Mouse (Mus musculus) midbrain, embryonic 10.5 days (tissue): Measurements from ENCODE around the gene Ppp1r21. TPM values are rescaled to one million over a fixed set of nuclear protein-coding genes. Genes with fewer than 3 reads are reported as not detected.
A peak's percentile ranks its signal among the peaks of the same experiment; 100 is the strongest.

Experiments used
- DNase-seq: peaks from one replicate; pipeline ENCODE4 v3.0.0-alpha.2; 2017; ENCODE audit warnings: low spot score
- H3K27ac ChIP-seq: fragments of 300-500 bp; sonication (generic); replicated peaks from 2 replicates; pipeline ENCODE4 v1.5.1; 2016; ENCODE audit warnings: mild to moderate bottlenecking
- H3K27me3 ChIP-seq: fragments of 300-500 bp; sonication (generic); 2 replicates; pipeline ENCODE4 v1.6.1; 2016; ENCODE audit warnings: low read depth, mild to moderate bottlenecking; ENCODE audit not compliant: poor library complexity, severe bottlenecking
- H3K36me3 ChIP-seq: fragments of 300-500 bp; sonication (generic); 2 replicates; pipeline ENCODE4 v1.6.1; 2016; ENCODE audit warnings: mild to moderate bottlenecking, moderate library complexity
- H3K4me1 ChIP-seq: fragments of 300-500 bp; sonication (generic); 2 replicates; pipeline ENCODE4 v1.6.1; 2016
- H3K4me3 ChIP-seq: fragments of 300-500 bp; sonication (generic); 2 replicates; pipeline ENCODE4 v1.5.1; 2016; ENCODE audit warnings: mild to moderate bottlenecking, moderate library complexity
- H3K9me3 ChIP-seq: fragments of 300-500 bp; sonication (generic); replicated peaks from 2 replicates; pipeline ENCODE4 v1.6.1; 2016; ENCODE audit warnings: mild to moderate bottlenecking
- WGBS: fragments of 180-500 bp; shearing (Covaris S2); methylation state at CpG from one replicate; pipeline ENCODE4 v1.1.7; 2016; 5-methylcytosine and 5-hydroxymethylcytosine counted together
- polyA plus RNA-seq: library from polyadenylated mRNA; unstranded; fragments of >200 nt; fragmentation: Nextera tagmentation; extraction: Ambion mirVana; gene quantifications from 2 replicates; pipeline ENCODE4 v1.2.1, GENCODE M21; 2016

The Ppp1r21 gene
- polyA plus RNA-seq, 1 experiment from 2014 or later = 17.8 TPM

GRCm38 (mm10) chr17:88556176-88556575, 26.3 kb downstream of the Ppp1r21 start:
- 89% methylated on average over 13 of the region's 13 CpGs for WGBS
- Histone ChIP-seq H3K27ac (no peak overlapping the region), H3K27me3 (no peaks in the 10 kb centered on the region), H3K9me3 (no peaks in the 10 kb centered on the region), H3K4me1 (peaks cover 17% of the 10 kb centered on the region), H3K36me3 (peaks cover 33% of the 10 kb centered on the region), H3K4me3 (no peak overlapping the region)
- DNase-seq = no peak

- no peak for DNase-seq
- Histone ChIP-seq H3K9me3 (no peaks in the 10 kb centered on the region), H3K4me1 (peaks cover 17% of the 10 kb centered on the region), H3K27me3 (no peaks in the 10 kb centered on the region), H3K36me3 (peaks cover 38% of the 10 kb centered on the region), H3K4me3 (no peak overlapping the region), H3K27ac (no peak overlapping the region)
- WGBS = 80% methylated on average over 4 of the region's 4 CpGs
Measured at GRCm38 (mm10) chr17:88556688-88557087, 26.8 kb downstream of the Ppp1r21 start.

GRCm38 (mm10) chr17:88558168-88558842, 28.4 kb downstream of the Ppp1r21 start:
- Histone ChIP-seq H3K4me3 (no peak overlapping the region), H3K36me3 (peaks cover 51% of the 10 kb centered on the region), H3K27me3 (no peaks in the 10 kb centered on the region), H3K27ac (no peak overlapping the region), H3K4me1 (peaks cover 3% of the 10 kb centered on the region; the same call in 1 of the 2 replicates), H3K9me3 (no peaks in the 10 kb centered on the region)
- 38% methylated on average over 13 of the region's 13 CpGs for WGBS
- peak; percentile 66 for DNase-seq

- no peaks in the 10 kb centered on the region for H3K9me3 ChIP-seq
- 84% methylated on average over 3 of the region's 3 CpGs for WGBS
- H3K4me1 ChIP-seq = no peaks in the 10 kb centered on the region
- no peaks in the 10 kb centered on the region for H3K27me3 ChIP-seq
- DNase-seq = no peak
- H3K36me3 ChIP-seq = peaks cover 54% of the 10 kb centered on the region
- H3K4me3 ChIP-seq = no peak overlapping the region
- no peak overlapping the region for H3K27ac ChIP-seq
Measured at GRCm38 (mm10) chr17:88563611-88564010, 33.7 kb downstream of the Ppp1r21 start.

DNA sequence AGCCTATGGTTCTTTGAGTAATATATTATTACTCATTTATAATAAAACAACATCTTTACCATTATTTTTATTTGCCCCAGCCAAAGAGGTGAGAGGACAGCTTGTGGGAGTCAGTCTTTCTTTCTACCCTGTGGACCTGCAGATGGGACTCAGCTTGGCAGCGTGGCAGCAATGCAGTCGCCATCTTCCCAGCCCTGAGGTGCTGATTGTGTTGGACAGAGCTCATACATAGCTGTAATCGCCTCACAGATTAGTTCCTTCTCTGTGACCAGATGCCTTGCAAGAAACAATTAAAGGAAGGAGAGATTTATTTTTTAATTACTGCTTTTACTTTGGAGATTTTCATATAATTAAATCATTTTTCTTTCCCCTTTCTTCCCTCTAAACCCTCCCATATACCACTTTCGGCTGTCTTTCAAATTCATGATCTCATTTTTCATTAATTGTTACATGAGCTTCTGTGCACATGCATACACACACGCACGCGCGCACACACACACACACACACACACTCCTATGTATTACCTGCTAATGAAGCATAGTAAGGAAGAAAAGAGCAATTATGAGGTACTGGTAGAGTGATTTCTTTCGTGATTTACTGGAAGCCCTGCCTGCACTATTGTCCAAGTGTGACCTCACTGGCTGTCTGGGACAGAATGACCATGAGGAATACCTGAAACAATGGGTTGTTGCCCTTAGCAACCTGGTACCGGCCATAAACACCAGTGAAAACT, 40.1 kb downstream of the Ppp1r21 start:
- H3K9me3 ChIP-seq = no peaks in the 10 kb centered on the region
- H3K27ac ChIP-seq = no peak overlapping the region
- H3K36me3 ChIP-seq = peaks cover 80% of the 10 kb centered on the region
- DNase-seq = no peak
- no peak overlapping the region for H3K4me3 ChIP-seq
- H3K27me3 ChIP-seq = no peaks in the 10 kb centered on the region
- peaks cover 11% of the 10 kb centered on the region for H3K4me1 ChIP-seq
- WGBS = 83% methylated on average over 10 of the region's 10 CpGs

- H3K27me3 ChIP-seq = no peaks in the 10 kb centered on the region
- no peak overlapping the region for H3K4me3 ChIP-seq
- H3K36me3 ChIP-seq = peaks cover 80% of the 10 kb centered on the region
- H3K9me3 ChIP-seq = no peaks in the 10 kb centered on the region
- 84% methylated on average over 11 of the region's 11 CpGs for WGBS
- H3K4me1 ChIP-seq = peaks cover 11% of the 10 kb centered on the region
- no peak for DNase-seq
- no peak overlapping the region for H3K27ac ChIP-seq
Measured at GRCm38 (mm10) chr17:88570784-88571183, 40.9 kb downstream of the Ppp1r21 start.

- Histone ChIP-seq H3K36me3 (peaks cover 79% of the 10 kb centered on the region), H3K9me3 (no peaks in the 10 kb centered on the region), H3K4me3 (no peak overlapping the region), H3K27me3 (no peaks in the 10 kb centered on the region), H3K4me1 (peaks cover 11% of the 10 kb centered on the region), H3K27ac (no peak overlapping the region)
- WGBS = 78% methylated on average over 5 of the region's 5 CpGs
- DNase-seq = no peak
Measured at GRCm38 (mm10) chr17:88574811-88575210, 44.9 kb downstream of the Ppp1r21 start.

DNA sequence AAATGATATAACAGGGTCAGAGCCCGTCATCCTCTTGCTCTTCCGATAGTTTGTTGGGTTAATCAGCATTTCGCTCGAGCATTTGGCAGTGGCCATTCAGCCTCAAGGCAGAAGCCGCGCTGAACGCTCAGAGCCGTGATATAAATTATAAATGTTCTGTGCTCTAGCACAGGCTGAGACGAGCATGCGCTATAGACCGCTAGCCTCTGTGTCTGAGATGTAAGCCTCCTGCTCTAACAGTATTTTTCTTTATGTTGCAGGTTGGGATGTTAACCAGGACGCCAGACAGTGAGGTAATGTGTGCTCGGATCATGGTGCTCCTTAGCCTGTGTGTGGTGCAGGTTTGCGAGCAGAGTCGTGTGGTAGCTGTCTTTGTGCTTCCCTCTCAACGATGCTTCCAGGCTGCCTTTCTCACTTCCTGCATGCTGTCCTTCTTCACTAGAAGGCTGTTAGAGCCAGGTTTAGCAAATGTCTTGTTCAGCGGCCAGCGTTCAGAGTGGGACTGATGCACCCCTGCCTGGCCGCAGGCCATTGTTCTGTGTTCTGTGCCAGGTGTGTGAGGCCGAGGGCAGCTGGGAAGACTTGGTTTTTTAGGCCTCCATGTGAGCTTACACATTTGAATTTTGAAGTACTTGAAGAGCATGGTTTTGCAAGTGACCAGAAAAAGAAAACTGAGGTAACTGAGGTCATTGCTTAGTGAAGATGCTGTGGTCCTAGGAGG, 48.8 kb downstream of the Ppp1r21 start:
- WGBS = 95% methylated on average over 20 of the region's 20 CpGs
- H3K4me1 ChIP-seq = no peaks in the 10 kb centered on the region
- no peaks in the 10 kb centered on the region for H3K27me3 ChIP-seq
- H3K9me3 ChIP-seq = no peaks in the 10 kb centered on the region
- no peak overlapping the region for H3K4me3 ChIP-seq
- H3K36me3 ChIP-seq = peaks cover 75% of the 10 kb centered on the region
- DNase-seq = no peak
- H3K27ac ChIP-seq = no peak overlapping the region

DNA sequence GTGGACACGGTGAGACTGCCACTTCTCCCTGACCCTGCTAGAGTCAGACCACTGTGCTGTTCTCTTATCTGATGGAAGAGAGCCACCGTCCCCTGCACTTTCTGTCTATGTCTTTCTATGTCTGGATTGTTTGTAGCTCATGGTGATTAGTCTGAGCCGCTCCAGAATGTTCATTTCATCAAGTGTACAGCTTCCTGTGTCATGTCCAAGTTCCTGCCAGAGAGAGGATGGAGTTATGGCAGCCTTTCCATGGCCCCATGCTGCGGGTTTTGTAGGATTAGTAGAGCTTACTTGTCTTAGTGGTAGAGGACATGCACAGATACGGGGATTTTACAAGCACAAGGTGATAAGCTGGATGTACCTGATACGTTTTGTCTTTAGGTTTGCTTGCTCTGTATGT, 50.6 kb downstream of the Ppp1r21 start:
- Histone ChIP-seq H3K27me3 (no peaks in the 10 kb centered on the region), H3K9me3 (peaks cover 6% of the 10 kb centered on the region; the same call in 1 of the 2 replicates), H3K27ac (no peak overlapping the region), H3K36me3 (peaks cover 85% of the 10 kb centered on the region), H3K4me3 (no peak overlapping the region), H3K4me1 (no peaks in the 10 kb centered on the region)
- no peak for DNase-seq
- 84% methylated on average over 6 of the region's 6 CpGs for WGBS

- WGBS = 84% methylated on average over 6 of the region's 6 CpGs
- Histone ChIP-seq H3K27ac (no peak overlapping the region), H3K36me3 (peaks cover 85% of the 10 kb centered on the region), H3K27me3 (no peaks in the 10 kb centered on the region), H3K4me1 (no peaks in the 10 kb centered on the region), H3K4me3 (no peak overlapping the region), H3K9me3 (peaks cover 6% of the 10 kb centered on the region; the same call in 1 of the 2 replicates)
- DNase-seq = no peak
Measured at GRCm38 (mm10) chr17:88581511-88582021, 51.6 kb downstream of the Ppp1r21 start.

DNA sequence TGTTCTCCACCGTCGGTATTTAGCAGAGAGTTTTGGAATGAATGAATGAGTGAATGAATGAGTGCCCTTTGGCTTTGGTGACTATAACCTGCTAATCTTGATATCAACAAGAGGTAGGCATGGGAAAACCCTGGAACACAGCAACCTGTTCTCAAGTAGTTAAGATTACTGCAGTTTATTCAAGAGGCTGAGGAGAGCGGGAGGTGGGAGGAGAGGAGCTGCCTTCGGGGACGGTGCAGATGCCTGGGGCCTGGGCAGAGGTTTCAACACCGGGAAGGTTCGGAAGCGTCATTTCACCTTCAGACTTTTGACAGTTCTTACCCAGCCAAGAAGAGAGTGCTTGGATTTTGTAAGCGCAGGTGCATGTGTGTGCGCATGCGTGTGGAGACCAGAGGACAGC, 53.1 kb downstream of the Ppp1r21 start:
- WGBS = 94% methylated on average over 11 of the region's 11 CpGs
- H3K4me3 ChIP-seq = no peak overlapping the region
- H3K27me3 ChIP-seq = no peaks in the 10 kb centered on the region
- peaks cover 82% of the 10 kb centered on the region for H3K36me3 ChIP-seq
- H3K27ac ChIP-seq = no peak overlapping the region
- no peak for DNase-seq
- H3K4me1 ChIP-seq = no peaks in the 10 kb centered on the region
- H3K9me3 ChIP-seq = peaks cover 6% of the 10 kb centered on the region; the same call in 1 of the 2 replicates

DNA sequence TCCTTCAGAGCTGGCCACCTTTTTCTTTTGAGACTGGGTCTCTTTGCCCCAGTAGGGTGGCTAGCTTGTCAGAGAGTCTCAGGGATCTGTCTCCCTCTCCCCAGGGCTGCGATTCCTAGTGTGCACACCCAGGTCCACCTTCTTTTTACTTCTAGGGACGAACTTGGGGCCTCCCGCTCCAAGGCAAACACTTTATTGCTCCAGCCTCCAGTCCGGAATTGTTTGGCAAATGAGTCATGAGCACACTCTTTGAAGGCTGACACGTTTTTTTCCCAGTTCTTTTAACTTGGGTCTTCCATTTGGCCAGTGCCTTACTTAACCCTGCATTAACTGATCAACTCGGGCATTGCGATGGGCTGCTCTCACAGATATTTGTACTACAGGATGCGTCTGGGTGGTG, 53.5 kb downstream of the Ppp1r21 start:
- no peaks in the 10 kb centered on the region for H3K27me3 ChIP-seq
- H3K36me3 ChIP-seq = peaks cover 82% of the 10 kb centered on the region
- H3K9me3 ChIP-seq = peaks cover 6% of the 10 kb centered on the region; the same call in 1 of the 2 replicates
- H3K4me3 ChIP-seq = no peak overlapping the region
- H3K4me1 ChIP-seq = no peaks in the 10 kb centered on the region
- DNase-seq = no peak
- WGBS = 89% methylated on average over 8 of the region's 8 CpGs
- no peak overlapping the region for H3K27ac ChIP-seq
